Mouse (Mus musculus): Measurements from ENCODE around the gene Fam155a. TPM values are rescaled to one million over a fixed set of nuclear protein-coding genes. Genes with fewer than 3 reads are reported as not detected.

The Fam155a gene
- polyA plus RNA-seq, 1 experiment from 2014 or later: 19.7 TPM

Small RNA genes within 50 kb of the gene (microRNA-seq; reads per million reads assigned to microRNA genes)
- gene Gm47312: not detected

Other genes starting within 250 kb of the Fam155a start
- gene Gm10217, start 93.1 kb upstream of the Fam155a start, polyA plus RNA-seq (2015; fragmentation: Nextera tagmentation; extraction: Ambion mirVana): not detected in 2 replicates
- gene Lig4, start 206.5 kb upstream of the Fam155a start, polyA plus RNA-seq (2015; fragmentation: Nextera tagmentation; extraction: Ambion mirVana): 11.2 and 11.5 TPM in 2 replicates
- gene Abhd13, start 206.5 kb upstream of the Fam155a start, polyA plus RNA-seq (2015; fragmentation: Nextera tagmentation; extraction: Ambion mirVana): 13.3 and 15.0 TPM in 2 replicates
- gene Tnfsf13b, start 235.3 kb upstream of the Fam155a start, polyA plus RNA-seq (2015; fragmentation: Nextera tagmentation; extraction: Ambion mirVana): 2.3 and 3.0 TPM in 2 replicates

Data from neural tube, embryonic 13.5 days (tissue).